Mouse (Mus musculus): Measurements from ENCODE around the gene Atxn7l3.

GRCm38 (mm10) chr11:102291051-102291535 lies 5.3 kb downstream of the Atxn7l3 start:
- TF ChIP-seq CTCF (IDR thresholded peaks at IDR 0.05) (no peak), POLR2A (IDR thresholded peaks at IDR 0.05; ENCODE audit: insufficient read depth, low read depth, low read length) (no peak)

Measured in heart, adult 2 months (tissue).